Mouse (Mus musculus) thymus, adult 2 months (tissue): Measurements from ENCODE around the gene Islr.

Source experiments
- CTCF ChIP-seq: fragments of 200-500 bp; IDR thresholded peaks from 2 replicates; pipeline ENCODE4 v1.5.1; 2012; ENCODE audit warnings: mild to moderate bottlenecking, control low read depth, low read length, moderate library complexity, borderline replicate concordance; ENCODE audit not compliant: control insufficient read depth, poor library complexity, insufficient read depth; ENCODE audit errors: extremely low read depth
- POLR2A ChIP-seq: fragments of 200-500 bp; IDR thresholded peaks from 2 replicates; pipeline ENCODE4 v1.6.1; 2012; ENCODE audit warnings: mild to moderate bottlenecking, low read length, control low read depth, moderate library complexity; ENCODE audit not compliant: control insufficient read depth, poor library complexity, insufficient read depth; ENCODE audit errors: extremely low read depth

DNA sequence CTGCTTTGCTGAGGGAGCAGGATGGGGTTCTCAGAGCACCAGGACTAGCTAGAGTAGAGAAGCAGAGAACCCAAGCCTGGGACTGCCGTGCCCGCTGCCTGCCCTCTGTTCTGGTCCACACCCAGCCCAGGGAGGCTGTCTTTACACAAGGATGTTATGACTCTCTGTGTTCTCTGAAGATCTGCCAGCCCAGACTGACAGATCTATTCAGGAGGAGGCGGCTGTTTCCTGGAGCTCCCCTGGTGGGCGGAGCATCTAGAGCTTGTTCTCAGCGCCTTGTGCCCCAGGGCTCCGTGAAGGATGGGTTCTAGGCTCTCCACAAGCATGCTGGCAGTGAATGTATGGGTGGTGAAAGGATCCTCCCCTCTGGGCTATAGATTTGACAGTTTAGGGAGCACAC, 64.2 kb downstream of the Islr start:
- no peak for TF ChIP-seq POLR2A
- no peak for TF ChIP-seq CTCF
